Mouse (Mus musculus) ES-Bruce4 (cell line): ENCODE results near the gene Tubd1.

ENCODE experiments used
- CTCF ChIP-seq: IDR thresholded peaks from one replicate; pipeline ENCODE4 v1.8.1; 2011; ENCODE audit warnings: low read depth, low read length
- EP300 ChIP-seq: IDR thresholded peaks from 2 replicates; pipeline ENCODE4 v1.6.1; 2011; ENCODE audit warnings: low read depth, low read length; ENCODE audit not compliant: insufficient read depth
- POLR2A ChIP-seq: IDR thresholded peaks from one replicate; pipeline ENCODE4 v1.8.1; 2011; ENCODE audit warnings: low read length; ENCODE audit not compliant: insufficient read depth

GRCm38 (mm10) chr11:86593443-86593842 lies 48.7 kb downstream of the Tubd1 start:
- TF ChIP-seq EP300 (no peak), POLR2A (no peak), CTCF (no peak)
